Mouse (Mus musculus) forebrain, embryonic 14.5 days (tissue): ENCODE measurements around the gene Rad51b. TPM values are rescaled to one million over a fixed set of nuclear protein-coding genes. Genes with fewer than 3 reads are reported as not detected.

ENCODE experiments used
- ATAC-seq: fragments of 200-750 bp; cut with Nextera tagmentation; 2 replicates; pipeline ENCODE4 v1.8.0; 2017; ENCODE audit warnings: mild to moderate bottlenecking, moderate library complexity
- DNase-seq: peaks from one replicate; pipeline ENCODE4 v3.0.0-alpha.2; 2015; ENCODE audit warnings: low spot score
- H3K27ac ChIP-seq: fragments of 300-500 bp; sonication (generic); 2 replicates; pipeline ENCODE4 v1.5.1; 2014; ENCODE audit warnings: low read depth, mild to moderate bottlenecking, control low read depth, low read length, moderate library complexity
- H3K27me3 ChIP-seq: fragments of 300-500 bp; sonication (generic); replicated peaks from 2 replicates; pipeline ENCODE4 v1.6.1; 2014; ENCODE audit warnings: low read length, control low read depth, mixed read lengths; ENCODE audit not compliant: control insufficient read depth, insufficient read depth
- H3K36me3 ChIP-seq: fragments of 300-500 bp; sonication (generic); 2 replicates; pipeline ENCODE4 v1.6.1; 2014; ENCODE audit warnings: low read length, control low read depth; ENCODE audit not compliant: control insufficient read depth, insufficient read depth
- H3K4me1 ChIP-seq: fragments of 300-500 bp; sonication (generic); 2 replicates; pipeline ENCODE4 v1.6.1; 2014; ENCODE audit warnings: antibody characterized with exemption, low read length, control low read depth; ENCODE audit not compliant: control insufficient read depth, insufficient read depth
- H3K4me2 ChIP-seq: fragments of 300-500 bp; sonication (generic); 2 replicates; pipeline ENCODE4 v1.6.1; 2014; ENCODE audit warnings: mild to moderate bottlenecking, control low read depth, low read length
- H3K4me3 ChIP-seq: fragments of 300-500 bp; sonication (generic); 2 replicates; pipeline ENCODE4 v1.5.1; 2014; ENCODE audit warnings: low read depth, low read length, control low read depth
- H3K9ac ChIP-seq: fragments of 300-500 bp; sonication (generic); 2 replicates; pipeline ENCODE4 v1.6.1; 2014; ENCODE audit warnings: mild to moderate bottlenecking, low read length, control low read depth, moderate library complexity
- H3K9me3 ChIP-seq: fragments of 300-500 bp; sonication (generic); replicated peaks from 2 replicates; pipeline ENCODE4 v1.6.1; 2016; ENCODE audit warnings: low read length, control low read depth, mixed read lengths; ENCODE audit not compliant: control insufficient read depth
- WGBS: fragments of 180-500 bp; shearing (Covaris S2); extraction: QIAGEN DNeasy Blood & Tissue Kit; methylation state at CpG from one replicate; pipeline ENCODE4 v1.1.7; 2014; 5-methylcytosine and 5-hydroxymethylcytosine counted together
- polyA plus RNA-seq: library from polyadenylated mRNA; unstranded; fragments of >200 nt; fragmentation: Nextera tagmentation; extraction: Ambion mirVana; gene quantifications from 2 replicates; pipeline ENCODE4 v1.2.1, GENCODE M21; 2014

Gene Rad51b
- polyA plus RNA-seq: 2.6 and 3.5 TPM in 2 replicates

DNA sequence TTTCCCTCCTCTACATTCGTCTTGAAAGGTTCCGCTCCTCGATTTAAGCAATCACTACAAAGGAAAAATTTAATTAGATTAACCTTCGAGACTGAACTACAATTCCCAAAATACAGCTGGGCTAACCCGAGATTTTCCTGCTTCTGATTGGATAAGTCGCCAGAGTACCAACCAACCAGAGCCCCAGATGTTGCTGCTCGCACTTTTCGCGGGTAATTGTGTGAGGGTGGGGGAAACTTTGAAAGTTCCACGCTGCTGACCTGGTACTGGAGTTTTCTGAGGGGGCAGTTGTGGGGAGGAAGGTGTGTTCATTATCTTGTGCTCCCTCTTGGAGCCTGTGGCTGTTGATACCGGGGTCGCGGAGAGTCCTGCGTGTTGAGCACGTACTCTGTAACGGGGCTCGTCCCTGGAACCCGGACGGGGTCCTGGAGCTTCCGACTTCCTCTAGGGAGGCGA is at the start of gene Rad51b:
TSS of gene Rad51b (plus strand) at position 162 of the 456 bp plus-strand sequence.
- peak; percentile 96 for DNase-seq
- Histone ChIP-seq H3K4me1 (peaks cover 4% of the 10 kb centered on the region), H3K9me3 (no peaks in the 10 kb centered on the region), H3K9ac (peak within 1 kb of the TSS; percentile 55), H3K27me3 (no peaks in the 10 kb centered on the region), H3K36me3 (peaks cover 4% of the 10 kb centered on the region; the same call in 1 of the 2 replicates), H3K4me2 (peak within 1 kb of the TSS; percentile 84), H3K27ac (peak within 1 kb of the TSS; percentile 40; the same call in 1 of the 2 replicates), H3K4me3 (peak within 1 kb of the TSS; percentile 61)
- under 1% methylated on average over 21 of the region's 21 CpGs for WGBS
- peak; percentile 85 for ATAC-seq

DNA sequence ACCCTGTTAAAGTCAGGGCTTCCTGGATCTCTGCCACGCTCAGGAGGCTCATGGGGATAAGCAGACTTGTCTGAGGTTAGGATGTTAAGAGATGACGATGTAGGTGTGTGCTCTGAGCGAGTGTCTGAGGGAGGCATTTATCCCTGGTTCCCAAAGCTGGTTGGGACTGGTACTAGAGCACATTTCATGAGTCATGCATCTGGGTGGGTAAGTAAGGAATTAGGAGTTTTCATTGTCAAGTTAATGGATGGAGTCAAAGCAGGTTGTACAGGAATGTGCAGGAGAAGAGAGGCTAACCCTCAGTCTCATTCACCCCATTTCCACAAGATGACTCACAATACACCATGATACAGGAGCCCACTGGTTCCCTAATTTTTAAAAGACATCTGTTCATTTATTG is 49.0 kb upstream of the Rad51b start:
- Histone ChIP-seq H3K4me1 (no peaks in the 10 kb centered on the region), H3K27me3 (no peaks in the 10 kb centered on the region), H3K36me3 (peaks cover 87% of the 10 kb centered on the region), H3K4me3 (no peak overlapping the region), H3K27ac (no peak overlapping the region), H3K4me2 (no peak overlapping the region), H3K9ac (no peak overlapping the region), H3K9me3 (no peaks in the 10 kb centered on the region)
- 90% methylated on average over 3 of the region's 3 CpGs for WGBS
- DNase-seq (no peak), ATAC-seq (no peak)

DNA sequence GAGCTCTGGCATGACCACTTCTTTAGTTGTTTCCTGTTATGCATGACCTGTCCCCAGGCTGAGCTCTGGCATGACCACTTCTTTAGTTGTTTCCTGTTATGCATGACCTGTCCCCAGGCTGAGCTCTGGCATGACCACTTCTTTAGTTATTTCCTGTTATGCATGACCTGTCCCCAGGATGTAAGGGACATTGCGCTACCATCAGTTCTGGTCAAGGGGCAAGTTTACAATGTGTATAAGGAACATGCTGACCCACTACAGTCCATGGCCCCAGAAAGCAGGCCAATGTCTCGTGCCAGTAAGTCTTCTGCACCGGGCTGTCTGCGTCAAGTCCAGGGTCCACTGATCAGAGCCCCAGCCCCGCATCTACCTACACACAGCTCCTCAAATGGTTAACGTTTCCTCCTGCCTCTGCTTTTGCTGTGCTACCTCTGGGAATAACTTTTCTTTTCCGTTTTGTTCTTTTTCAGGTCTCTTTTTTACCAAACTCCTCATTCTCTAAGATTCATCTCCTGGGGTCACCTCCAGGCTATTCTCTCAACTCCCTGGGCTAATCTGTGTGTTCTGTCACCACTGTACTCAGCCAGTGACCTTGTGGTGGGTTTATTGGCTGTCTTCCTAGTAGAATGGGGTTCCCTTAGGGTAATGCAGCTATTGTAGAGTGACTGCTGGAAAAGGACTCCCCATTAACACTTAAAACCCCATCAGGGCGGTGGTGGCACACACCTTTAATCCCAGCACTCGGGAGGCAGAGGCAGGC is 43.6 kb upstream of the Rad51b start:
- H3K9ac ChIP-seq: no peak overlapping the region
- H3K4me1 ChIP-seq: no peaks in the 10 kb centered on the region
- WGBS: 91% methylated on average over 9 of the region's 9 CpGs
- DNase-seq (no peak), ATAC-seq (no peak)
- no peaks in the 10 kb centered on the region for H3K27me3 ChIP-seq
- no peaks in the 10 kb centered on the region for H3K9me3 ChIP-seq
- no peak overlapping the region for H3K4me3 ChIP-seq
- no peak overlapping the region for H3K27ac ChIP-seq
- H3K4me2 ChIP-seq: no peak overlapping the region
- peaks cover 83% of the 10 kb centered on the region for H3K36me3 ChIP-seq

DNA sequence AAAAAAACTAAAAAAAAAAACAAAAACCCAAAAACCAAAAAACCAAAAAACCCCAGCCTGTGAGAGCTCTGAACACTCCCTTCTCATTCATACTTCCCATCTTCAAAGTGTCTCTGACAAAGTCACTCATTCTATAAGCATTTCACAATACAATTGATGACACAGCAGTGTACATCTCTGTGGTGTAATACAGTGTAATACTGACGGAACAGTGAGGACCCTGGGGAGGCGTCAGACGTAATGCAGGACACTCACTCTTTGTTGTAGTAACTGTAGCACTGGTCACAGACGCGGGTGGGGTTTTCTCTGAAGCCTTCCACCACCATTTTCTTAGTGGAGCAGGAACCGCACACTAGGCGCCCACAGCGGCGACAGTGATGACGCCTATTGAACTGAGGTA is 42.1 kb upstream of the Rad51b start:
- Histone ChIP-seq H3K4me3 (no peak overlapping the region), H3K36me3 (peaks cover 80% of the 10 kb centered on the region), H3K9ac (no peak overlapping the region), H3K4me2 (no peak overlapping the region), H3K4me1 (no peaks in the 10 kb centered on the region), H3K9me3 (no peaks in the 10 kb centered on the region), H3K27ac (no peak overlapping the region), H3K27me3 (no peaks in the 10 kb centered on the region)
- DNase-seq (no peak), ATAC-seq (no peak)
- 92% methylated on average over 10 of the region's 10 CpGs for WGBS

DNA sequence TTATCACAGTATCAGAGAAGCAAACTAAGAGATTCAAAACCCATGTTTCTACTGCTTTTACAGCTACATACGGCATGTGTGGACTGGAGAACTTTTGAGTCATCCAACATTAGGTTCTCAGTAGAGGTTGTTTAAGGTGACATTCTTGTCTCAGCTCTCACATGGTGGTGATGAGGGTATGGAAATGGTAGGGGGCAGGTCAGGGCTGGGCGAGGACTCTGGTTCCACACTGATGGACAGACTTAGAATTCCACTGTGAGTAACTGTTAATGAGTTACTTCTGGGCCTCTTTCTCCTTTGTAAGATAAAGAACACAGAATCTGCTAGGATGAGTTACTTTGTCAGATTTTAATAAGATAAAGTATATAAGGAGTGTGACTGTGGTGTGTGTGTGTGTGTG is 36.9 kb upstream of the Rad51b start:
- no peak overlapping the region for H3K9ac ChIP-seq
- ATAC-seq (no peak), DNase-seq (no peak)
- H3K27me3 ChIP-seq: no peaks in the 10 kb centered on the region
- no peaks in the 10 kb centered on the region for H3K4me1 ChIP-seq
- H3K9me3 ChIP-seq: no peaks in the 10 kb centered on the region
- 96% methylated on average over 2 of the region's 2 CpGs for WGBS
- peaks cover 79% of the 10 kb centered on the region for H3K36me3 ChIP-seq
- H3K27ac ChIP-seq: no peak overlapping the region
- H3K4me3 ChIP-seq: no peak overlapping the region
- H3K4me2 ChIP-seq: no peak overlapping the region

DNA sequence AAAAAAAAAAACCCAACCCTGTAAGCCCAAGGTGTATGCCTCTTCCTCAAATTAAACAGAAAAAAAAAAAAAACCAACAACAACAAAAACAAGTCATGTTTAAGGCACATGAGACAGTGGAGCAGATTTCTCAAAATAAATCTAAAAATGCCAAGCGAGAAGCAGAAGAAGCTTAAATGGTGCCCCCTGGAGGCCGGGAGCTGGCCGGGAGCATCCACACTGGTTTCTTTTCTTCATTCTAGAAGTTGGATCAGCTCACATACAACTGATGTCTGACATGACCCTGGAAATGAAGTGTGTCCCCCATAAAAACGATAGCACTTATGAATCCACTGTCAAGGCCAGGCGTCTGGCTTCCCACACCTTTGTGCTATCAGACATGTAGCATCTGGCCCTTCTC is 36.0 kb upstream of the Rad51b start:
- no peak overlapping the region for H3K27ac ChIP-seq
- H3K27me3 ChIP-seq: no peaks in the 10 kb centered on the region
- H3K4me3 ChIP-seq: no peak overlapping the region
- DNase-seq (peak; percentile 49), ATAC-seq (no peak)
- no peak overlapping the region for H3K9ac ChIP-seq
- H3K4me2 ChIP-seq: no peak overlapping the region
- 51% methylated on average over 5 of the region's 5 CpGs for WGBS
- no peaks in the 10 kb centered on the region for H3K4me1 ChIP-seq
- no peaks in the 10 kb centered on the region for H3K9me3 ChIP-seq
- peaks cover 81% of the 10 kb centered on the region for H3K36me3 ChIP-seq

DNA sequence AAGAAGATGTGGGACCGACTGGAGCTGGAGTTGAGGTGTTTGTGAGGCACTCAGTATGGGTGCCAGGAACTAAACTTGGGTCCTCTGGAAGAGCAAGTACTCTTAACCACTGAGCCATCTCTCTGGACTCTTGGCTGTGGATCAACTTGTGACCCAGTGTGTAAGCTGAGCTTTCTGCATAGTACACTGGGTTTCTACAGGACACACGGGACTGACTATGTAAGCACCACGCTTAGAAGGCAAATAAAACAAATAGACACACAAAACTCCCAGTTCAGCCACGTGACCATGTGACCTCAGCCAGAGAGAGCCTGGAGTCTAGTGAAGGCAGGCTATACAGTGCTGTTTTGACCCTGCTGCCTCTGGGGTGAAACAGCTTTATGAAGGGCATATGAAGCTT is 24.5 kb upstream of the Rad51b start:
- ATAC-seq (no peak), DNase-seq (no peak)
- Histone ChIP-seq H3K9ac (no peak overlapping the region), H3K27ac (no peak overlapping the region), H3K9me3 (no peaks in the 10 kb centered on the region), H3K36me3 (peaks cover 91% of the 10 kb centered on the region), H3K4me2 (no peak overlapping the region), H3K4me3 (no peak overlapping the region), H3K27me3 (no peaks in the 10 kb centered on the region), H3K4me1 (no peaks in the 10 kb centered on the region)
- 87% methylated on average over 4 of the region's 4 CpGs for WGBS

DNA sequence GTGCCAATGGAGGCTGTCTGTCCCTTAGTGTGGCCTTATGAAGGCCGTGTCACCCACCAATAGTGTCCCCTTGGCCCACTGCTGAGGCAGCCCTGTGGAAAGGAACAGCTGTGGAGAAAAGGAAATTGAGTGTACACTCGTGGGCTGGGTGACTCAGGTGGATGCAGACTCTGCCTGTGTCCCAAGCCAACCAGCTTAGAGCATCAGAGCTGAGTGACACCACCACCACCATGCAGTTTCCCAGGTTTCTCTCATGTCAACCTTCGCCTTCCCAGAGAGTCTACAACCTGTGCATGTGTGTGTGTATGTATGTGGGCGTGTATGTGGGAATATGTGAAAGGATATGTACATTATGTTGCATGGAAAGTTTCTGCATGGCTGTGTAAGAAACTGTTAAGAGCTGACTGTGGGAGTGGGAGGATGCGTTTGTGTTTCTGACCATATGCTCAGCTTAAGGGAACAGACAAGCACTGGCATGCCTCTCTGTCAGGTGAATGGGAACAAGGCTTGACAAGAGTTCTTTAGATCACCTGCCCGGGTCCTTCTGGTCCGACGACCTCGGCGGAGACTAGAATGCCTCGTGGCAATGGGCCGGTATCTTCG is 17.5 kb upstream of the Rad51b start:
- Histone ChIP-seq H3K4me2 (no peak overlapping the region), H3K36me3 (peaks cover 90% of the 10 kb centered on the region), H3K4me3 (no peak overlapping the region), H3K9ac (no peak overlapping the region), H3K27ac (no peak overlapping the region), H3K9me3 (no peaks in the 10 kb centered on the region), H3K4me1 (no peaks in the 10 kb centered on the region), H3K27me3 (no peaks in the 10 kb centered on the region)
- WGBS: 92% methylated on average over 13 of the region's 13 CpGs
- DNase-seq (no peak), ATAC-seq (no peak)

DNA sequence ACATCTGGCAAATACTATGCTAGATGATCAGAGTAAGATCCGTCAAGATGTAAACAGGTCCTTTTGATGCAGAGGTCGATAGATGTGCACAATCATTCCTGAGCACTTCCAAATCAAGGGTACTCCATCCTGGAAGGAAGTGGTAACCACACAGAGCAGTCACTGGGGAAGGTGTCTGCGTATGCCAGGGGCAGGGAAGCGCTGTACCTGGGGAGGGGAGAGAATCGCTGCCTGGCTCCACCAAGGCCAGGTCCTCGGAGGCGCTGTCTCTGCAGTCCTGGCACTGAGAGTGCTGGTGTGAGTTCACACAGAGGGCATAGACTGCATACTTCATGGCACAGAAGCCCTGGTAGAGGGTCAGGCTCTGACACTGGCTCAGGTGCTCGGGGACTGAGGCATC is 14.5 kb upstream of the Rad51b start:
- Histone ChIP-seq H3K4me1 (no peaks in the 10 kb centered on the region), H3K4me3 (no peak overlapping the region), H3K36me3 (peaks cover 91% of the 10 kb centered on the region), H3K4me2 (no peak overlapping the region), H3K27me3 (no peaks in the 10 kb centered on the region), H3K9ac (no peak overlapping the region), H3K27ac (no peak overlapping the region), H3K9me3 (no peaks in the 10 kb centered on the region)
- 92% methylated on average over 8 of the region's 8 CpGs for WGBS
- DNase-seq (no peak), ATAC-seq (no peak)
